Mouse (Mus musculus) erythroblast, embryonic 14.5 days (primary cell): ENCODE measurements around the gene Dct.

Source experiments
- GATA1 ChIP-seq: IDR thresholded peaks from 2 replicates; pipeline ENCODE4 v1.6.1; 2012; ENCODE audit warnings: low read length, inconsistent platforms, mixed read lengths
- TAL1 ChIP-seq: IDR thresholded peaks from 3 replicates; pipeline ENCODE4 v1.6.1; 2012; ENCODE audit warnings: low read length, inconsistent platforms, mixed read lengths

DNA sequence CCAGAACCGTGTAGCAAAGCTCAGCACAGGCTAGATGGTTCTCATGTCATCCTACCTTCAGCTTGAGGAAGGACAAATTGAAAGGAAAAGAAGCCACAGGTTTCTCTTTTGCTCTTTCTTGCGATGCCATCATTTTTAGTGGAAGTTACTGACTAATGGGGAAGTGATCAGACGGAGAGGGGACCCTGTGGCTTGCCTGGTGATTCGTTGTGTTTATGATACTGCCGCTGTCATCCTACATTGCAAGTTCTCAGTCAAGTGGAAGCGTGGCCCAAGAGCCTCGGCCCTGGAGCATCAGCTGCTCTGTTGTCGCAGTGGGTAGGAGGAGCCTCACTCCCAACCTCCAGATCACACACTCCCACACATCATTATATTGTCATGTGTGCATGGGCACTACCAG is 61.8 kb downstream of the Dct start:
- TF ChIP-seq GATA1 (no peak), TAL1 (no peak)
